Mouse (Mus musculus) CH12F3 (cell line): ENCODE measurements around the gene Sass6.
"Not testable (repeated sequence)": the region's sequence is repeated elsewhere in the genome, so short reads cannot be mapped to it uniquely, and the experiment has no call there.

Experiments used
- in situ Hi-C: fragments of 300-500 bp; cut with MboI; formaldehyde crosslinking; loops from 2 replicates; pipeline ENCODE4 v1.14.3; 2020; ENCODE audit warnings: low sequenced_read_pairs

Sass6 gene

GRCm38 (mm10) chr3:116594728-116595602 lies at the start of gene Sass6:
Sass6 (plus strand) TSS chr3:116594982.
- in situ Hi-C loops = no loop called here

DNA sequence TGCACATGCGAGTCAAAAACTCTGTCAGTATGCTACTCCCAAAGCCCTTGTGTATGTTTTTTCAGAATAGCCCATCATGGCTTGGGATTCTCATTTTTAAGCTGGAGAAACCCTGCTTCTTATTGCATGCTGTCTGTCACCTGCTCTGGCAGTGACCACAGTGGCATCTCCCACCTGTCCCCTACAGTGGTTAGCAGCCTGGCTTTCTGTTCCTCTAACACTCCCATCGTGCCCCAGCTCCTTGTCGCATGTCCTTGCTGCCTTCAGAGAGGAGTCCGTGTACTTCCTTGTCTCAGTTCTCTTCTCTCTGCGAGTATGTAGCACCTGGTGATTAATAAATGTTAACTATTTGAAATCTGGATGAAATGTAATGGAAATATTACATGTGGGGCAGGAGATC lies 47.4 kb upstream of the Sass6 start:
- in situ Hi-C loops = no loop called here

DNA sequence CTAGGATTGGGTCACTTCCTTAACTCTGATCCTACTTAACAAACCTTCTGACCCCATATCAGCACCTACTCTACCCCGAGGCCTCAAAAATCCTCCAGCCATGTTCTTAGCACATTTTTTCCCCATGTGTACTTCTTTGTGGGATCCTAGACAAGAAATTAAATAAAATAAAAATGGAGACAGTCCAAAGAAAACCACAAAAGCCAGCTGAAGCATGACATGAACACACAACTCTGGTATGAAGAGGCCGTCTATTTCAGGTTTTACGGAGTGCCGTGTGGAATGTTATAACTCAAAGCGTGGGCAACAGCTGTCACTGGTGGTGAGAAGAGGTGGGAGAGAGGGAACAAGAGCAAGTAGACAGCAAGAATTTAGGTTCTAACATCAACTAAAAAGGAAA lies 43.4 kb upstream of the Sass6 start:
- in situ Hi-C loops = no loop called here

DNA sequence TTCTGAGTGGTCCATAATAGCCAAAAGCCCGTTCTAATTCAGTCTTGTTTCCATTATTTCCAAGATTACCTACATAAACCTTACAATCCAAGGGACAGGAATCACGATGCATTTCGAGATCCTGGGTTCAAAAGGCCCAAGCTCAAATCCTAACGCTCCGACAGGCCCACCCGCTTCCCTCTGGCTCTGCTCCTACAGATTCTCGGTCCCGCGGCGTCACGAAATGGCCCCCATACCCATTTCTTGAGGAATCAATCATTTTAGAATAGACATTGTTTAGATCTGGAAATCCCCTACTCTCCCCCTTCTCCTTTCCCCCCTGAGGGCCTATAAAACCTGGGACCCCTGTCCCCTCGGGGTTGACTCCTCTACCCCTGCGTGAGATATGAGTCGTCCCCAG lies 33.5 kb upstream of the Sass6 start:
- in situ Hi-C loops = not testable (repeated sequence)

- in situ Hi-C loops = no loop called here
These were observed 32.2 kb upstream of the Sass6 start, which contains the start of gene Lrrc39 for GRCm38 (mm10) chr3:116562408-116563094. Lrrc39 (plus strand) TSS chr3:116562973.

- in situ Hi-C loops = no loop called here
These were observed 31.7 kb upstream of the Sass6 start for GRCm38 (mm10) chr3:116563095-116563492.

GRCm38 (mm10) chr3:116570628-116571027 lies 24.2 kb upstream of the Sass6 start:
- in situ Hi-C loops = no loop called here

DNA sequence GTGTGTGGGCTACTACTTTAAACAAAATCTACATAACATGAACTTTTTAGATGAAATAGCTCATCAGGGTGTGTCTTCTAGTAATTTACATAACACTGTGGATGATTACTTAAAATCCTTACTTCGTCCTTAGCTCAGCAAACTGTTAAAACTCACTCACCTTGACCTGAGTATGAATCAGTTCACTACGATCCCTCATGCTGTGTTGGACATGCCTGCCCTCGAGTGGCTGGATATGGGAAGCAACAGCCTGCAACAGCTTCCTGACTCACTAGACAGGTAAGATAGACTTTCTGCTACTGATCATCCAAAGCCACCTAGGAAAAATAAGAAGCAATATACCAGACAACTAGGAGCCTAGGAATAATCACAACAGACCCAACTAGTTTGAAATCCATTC lies 17.5 kb upstream of the Sass6 start:
- in situ Hi-C loops = no loop called here

DNA sequence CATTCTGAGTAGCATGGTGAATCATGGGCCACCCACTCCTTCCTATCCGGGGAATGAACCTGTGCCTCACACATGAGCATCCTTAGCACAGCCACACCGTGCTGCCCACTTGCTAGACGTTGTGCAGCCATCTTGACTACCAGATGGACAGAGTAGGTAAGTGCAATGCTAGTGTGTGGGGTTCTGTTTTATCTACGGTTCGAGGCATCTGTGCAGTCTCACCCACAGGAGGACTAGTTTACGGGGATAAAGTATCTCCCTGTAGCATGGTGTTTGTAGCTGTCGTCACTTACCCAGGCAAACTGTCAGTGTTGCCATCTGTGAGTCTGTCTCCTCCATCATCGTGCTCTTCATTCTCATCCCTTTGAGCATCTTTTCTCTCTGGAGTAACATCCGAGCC lies 12.6 kb upstream of the Sass6 start:
- in situ Hi-C loops = loop anchor here (10.0 kb wide), 1 partner anchor 247 kb away; no protein-coding TSS in a partner anchor

DNA sequence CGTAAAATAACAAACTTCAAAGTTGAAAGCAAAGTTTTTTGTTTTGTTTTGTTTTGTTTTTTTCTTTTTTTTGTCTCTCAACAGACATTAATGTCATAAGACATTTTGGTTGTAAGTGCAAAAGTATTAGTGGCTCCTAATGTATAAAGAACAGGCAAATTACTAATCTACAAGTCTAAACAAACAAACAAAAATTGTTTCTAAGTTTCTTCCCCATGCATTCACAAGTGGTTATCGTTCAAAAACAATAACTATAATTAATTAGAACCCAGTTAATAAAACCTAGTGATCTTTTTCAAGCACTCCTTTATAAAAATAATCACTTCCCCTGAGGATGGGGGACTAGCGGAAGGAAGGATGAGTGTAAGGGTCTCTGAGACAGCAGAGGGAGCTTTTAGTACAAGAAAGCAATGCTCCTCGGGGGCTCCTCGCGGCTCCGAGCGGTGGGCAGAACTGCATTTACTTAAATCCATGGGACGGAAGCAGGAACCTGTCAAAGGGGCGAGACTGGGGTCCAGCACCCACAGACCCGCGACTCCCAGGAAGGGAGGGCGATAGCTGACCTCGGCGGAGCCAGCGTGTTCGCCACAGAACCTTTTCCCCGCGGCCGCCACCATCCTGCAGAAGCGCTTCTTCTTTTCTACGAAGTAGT lies 580 bp upstream of the Sass6 start:
- in situ Hi-C loops = no loop called here

- in situ Hi-C loops = no loop called here
These were observed 815 bp downstream of the Sass6 start for GRCm38 (mm10) chr3:116595603-116595991.

GRCm38 (mm10) chr3:116599705-116600104 lies 4.9 kb downstream of the Sass6 start:
- in situ Hi-C loops = no loop called here

- in situ Hi-C loops = no loop called here
These were observed 6.2 kb downstream of the Sass6 start for GRCm38 (mm10) chr3:116601005-116601404.

DNA sequence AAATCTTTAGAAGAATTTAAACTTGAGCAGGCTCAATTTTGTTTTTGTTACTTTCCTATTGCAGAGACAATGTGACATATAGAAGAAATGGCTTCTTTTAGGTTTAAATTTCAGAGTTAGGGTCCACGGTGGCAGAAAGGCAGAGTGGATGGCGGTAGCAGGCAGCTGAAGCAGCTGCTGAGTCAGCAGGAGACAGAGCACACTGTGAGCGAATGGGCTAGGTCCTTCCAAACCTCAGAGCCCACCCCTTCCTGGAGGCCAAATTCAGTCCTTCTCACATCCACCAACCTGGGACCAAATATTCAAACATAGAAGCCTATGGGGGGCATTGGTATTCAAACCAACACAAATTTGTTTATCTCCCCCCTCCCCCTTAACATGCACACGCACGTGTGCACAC lies 7.0 kb downstream of the Sass6 start:
- in situ Hi-C loops = no loop called here

DNA sequence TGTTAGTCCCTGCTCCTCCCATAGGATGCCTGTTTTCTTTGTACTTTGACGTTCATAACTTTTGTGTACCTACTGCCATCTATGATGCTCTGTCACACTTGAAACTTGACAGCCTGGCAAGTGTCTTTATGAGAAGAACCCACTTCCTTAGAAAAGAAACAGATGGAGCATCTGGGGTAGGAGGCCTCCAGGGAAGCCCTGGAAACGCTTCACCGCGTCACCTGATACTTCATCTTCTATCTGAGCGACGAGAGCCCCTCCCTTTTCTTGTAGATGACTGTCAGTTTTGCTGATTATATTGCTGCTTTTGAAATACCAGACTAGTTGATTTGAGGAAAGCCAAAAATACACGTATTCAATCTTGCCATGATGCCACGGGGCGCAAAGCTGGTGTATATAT lies 9.8 kb downstream of the Sass6 start:
- in situ Hi-C loops = no loop called here

DNA sequence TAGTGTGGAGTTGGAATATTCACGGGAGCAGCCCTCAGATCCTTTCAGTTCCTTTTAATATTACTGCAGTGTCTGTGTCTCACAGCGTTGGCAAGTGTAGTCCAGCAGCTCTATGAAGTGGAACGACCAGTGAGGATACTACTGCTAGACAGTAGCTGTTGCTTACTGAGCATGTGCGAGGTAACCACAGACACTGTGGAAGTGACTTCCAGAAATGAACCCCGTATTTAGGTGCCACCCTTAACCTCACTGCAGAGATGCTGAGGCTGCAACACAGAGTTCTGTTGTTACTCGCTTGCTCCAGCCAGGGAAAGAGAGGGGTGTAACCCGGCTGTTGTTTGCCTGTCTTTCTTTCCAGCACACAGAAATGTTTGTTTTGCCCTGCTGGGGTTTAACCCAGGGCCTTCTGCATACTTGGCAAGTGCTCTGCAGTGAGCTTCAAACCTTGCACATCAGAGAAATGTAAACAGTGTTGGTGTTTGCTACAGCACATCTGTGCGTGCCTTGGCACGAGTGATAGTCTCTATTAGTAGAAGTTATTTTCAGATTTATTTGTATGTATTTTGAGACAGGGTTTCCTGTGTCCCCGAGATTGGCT lies 19.6 kb downstream of the Sass6 start, which contains the start of gene Trmt13:
Gene Trmt13 (minus strand): TSS at position 293 of the 598 bp plus-strand sequence.
- in situ Hi-C loops = no loop called here

DNA sequence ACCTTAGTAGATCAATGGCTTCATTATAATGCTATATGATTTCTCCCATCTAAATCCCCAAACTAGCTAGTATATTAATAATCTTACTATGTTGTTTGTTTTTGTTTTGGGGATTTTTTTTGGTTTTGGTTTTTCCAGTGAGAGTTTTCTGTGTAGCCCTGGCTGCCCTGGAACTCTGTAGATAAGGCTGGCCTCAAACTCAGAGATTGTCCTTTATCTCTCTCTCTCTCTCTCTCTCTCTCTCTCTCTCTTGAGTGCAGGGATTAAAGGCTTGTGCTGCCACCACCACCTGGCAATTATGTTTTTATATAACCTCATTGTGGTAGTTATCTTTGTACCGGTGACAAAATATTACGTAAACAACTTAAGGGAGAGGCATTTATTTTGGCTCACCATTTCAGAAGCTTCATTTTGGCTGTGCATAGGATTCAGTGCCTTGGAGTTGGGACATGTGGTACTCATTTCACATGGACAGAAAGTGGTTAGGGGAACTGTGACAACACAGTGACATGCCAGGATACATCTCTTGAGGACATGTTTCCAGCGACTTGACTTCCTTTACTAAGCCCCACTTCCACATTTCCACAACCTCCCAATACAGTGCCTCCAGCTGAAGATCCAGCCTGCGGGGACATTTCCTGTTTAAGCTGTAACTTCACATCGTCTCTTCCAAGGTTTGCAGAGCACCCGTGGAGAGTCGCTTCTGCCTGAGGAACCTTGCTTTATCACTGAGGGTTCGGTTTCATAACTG lies 20.7 kb downstream of the Sass6 start:
- in situ Hi-C loops = no loop called here

GRCm38 (mm10) chr3:116618855-116619254 lies 24.1 kb downstream of the Sass6 start:
- in situ Hi-C loops = no loop called here

DNA sequence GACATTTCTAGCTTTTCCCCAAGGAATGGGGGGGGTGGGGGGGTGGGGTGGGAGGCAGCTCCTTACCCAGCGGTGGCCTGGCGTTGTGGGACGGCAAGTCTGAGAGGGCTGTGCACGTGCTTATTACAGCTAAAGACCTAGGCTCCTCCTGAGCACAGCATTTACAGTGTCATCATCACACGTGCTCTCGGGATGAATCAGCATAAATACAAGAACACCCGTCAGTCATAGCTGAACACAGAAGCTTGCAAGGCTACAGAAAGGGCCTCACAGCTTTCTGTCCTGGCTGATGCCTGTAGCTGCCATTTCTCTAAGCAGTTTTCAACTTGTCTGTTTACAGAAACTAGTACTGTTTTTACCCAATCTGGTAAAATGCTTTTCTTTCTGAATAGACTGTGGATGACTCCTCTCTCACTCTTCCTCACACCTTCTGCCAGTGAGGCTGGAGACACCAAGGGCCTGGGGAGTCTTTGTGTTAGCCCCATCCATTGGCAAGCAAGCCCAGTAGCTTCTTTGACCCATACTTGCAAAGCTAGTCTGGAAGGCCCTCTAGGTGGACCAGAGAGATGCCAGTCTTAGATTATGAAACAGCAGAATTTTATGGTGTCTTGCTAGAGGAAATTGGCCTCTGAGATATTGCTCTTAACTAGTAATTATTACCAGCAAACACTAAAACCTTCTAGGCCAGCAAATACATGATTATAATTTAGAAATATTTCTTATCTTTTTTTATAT lies 26.0 kb downstream of the Sass6 start:
- in situ Hi-C loops = no loop called here

GRCm38 (mm10) chr3:116622641-116623040 lies 27.9 kb downstream of the Sass6 start:
- in situ Hi-C loops = no loop called here
